In the genomic region with DNA sequence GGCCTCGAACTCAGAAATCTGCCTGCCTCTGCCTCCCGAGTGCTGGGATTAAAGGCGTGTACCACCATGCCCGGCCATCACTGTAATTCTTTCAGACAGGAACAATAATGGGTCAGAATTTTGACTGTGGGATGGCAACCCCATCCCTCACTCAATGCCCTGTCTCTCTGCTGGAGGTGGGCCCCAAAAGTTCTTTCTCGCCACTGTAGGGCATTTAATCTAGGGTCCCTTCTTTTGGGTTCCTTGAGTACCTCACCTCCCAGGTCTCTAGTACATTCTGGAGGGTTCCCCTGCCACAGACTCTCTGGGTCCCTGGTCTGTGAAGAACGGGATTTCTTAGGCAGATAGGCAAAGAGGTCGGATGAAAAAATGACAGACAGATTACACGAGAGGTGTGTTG, we compare ENCODE assay signal across 9 mouse cellular contexts. TPM values are rescaled to one million over a fixed set of nuclear protein-coding genes. Genes with fewer than 3 reads are reported as not detected.
"Had no signal": no experiment of that assay in that cellular context is flagged by ENCODE, and none has a peak within 500 bp of the region (broad histone marks: within the 10 kb centered on the region; RNA-seq: fewer than 3 reads in every experiment).

No protein-coding gene starts in this region.

RNA-seq across cellular contexts. Expression of a gene that starts 18.1 kb away (rescaled TPM):
- polyA plus RNA-seq: limb, embryonic 15.5 days; liver, adult 2 months; liver, embryonic 16.5 days; lung, adult 2 months; macrophage; midbrain, embryonic 14.5 days; midbrain, embryonic 15.5 days; neural tube, embryonic 12.5 days had no signal

RNA-seq across cellular contexts. Expression of a gene that starts 31.1 kb away (rescaled TPM):
- polyA plus RNA-seq: liver, adult 2 months; macrophage; myocyte had no signal
